Mouse (Mus musculus): ENCODE measurements around the gene Gm42791.

Gm42791 gene

DNA sequence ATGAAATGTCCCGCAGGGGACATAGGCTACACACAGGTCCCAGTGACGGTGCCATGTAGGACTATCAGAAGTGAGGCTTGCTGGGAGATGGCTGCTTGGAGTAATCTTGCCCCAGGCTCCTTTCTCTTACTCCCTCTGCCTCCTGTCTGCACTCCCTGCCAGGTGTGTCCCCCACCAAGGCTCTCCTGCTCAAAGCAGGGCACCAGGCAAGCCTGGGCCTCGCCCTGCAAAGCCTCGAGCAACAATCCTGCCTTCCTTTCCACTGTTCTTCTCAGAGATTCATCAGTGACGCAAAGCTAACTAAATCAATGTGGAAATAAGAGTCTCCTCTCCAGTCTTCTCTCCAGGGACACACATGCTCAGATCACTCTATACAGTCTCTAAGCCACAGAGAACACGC is 78.2 kb downstream of the Gm42791 start:
- no peak for DNase-seq

GRCm38 (mm10) chr5:148912262-148912661 is 82.7 kb downstream of the Gm42791 start:
- no peak for DNase-seq

GRCm38 (mm10) chr5:148910066-148910465 is 84.9 kb downstream of the Gm42791 start:
- no peak for DNase-seq

DNA sequence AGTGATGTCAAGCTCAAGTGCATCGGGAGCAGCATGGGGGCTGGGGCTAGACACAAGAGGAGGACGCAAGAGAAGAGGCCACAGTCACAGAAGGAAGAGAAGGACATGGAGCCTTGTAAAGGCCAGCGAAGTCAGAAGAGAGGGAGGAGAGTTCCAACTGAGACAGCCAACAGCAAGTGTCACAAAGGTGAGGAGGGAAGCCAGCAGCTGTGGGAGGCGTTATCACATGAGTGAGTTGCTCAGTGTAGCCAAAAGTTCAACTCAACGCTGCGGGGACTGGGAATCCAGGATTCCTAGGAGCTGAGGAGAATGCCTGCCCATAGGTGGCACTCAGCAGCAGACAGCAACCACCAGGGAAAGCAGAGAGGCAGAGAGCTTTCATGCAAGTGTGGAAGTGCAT is 85.5 kb downstream of the Gm42791 start:
- DNase-seq, result no peak

DNA sequence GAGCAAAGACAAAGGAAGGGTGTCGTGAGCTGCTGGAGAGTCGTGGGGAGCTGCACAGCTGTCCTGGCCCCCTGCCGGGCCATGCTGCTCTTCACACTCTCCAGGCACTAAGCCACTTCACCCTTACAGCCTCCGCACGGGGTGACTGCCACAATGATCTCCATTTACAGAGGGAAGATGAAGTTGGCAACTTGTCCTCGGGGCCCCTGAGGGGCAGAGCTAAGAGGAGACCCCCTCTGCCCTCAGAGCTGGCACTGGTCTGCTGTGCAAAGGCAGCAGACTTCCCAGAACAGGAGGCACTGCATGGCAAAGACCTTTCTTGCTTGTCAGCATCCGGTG is 85.9 kb downstream of the Gm42791 start:
- no peak for DNase-seq

- no peak for DNase-seq
Measured at GRCm38 (mm10) chr5:148908191-148909056, 86.5 kb downstream of the Gm42791 start.

DNA sequence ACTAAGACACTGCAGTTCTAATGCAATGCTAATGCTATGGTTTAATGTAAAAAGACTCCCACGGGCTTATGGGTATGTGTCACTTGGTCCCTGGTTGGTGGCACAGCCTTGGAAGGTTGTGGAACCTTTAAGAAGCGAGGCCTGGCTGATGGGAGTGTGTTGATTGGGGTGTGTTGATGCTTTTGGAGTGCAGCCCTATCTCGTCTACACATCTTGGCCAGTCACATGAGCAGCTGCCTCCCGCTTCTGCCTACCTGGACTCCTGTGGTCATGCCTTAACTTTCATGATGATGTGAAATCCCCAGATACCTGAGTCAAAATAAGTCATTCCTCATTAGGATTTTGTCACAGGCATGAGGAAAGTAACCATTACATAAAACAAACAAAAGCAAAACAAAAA is 88.6 kb downstream of the Gm42791 start:
- no peak for DNase-seq

DNA sequence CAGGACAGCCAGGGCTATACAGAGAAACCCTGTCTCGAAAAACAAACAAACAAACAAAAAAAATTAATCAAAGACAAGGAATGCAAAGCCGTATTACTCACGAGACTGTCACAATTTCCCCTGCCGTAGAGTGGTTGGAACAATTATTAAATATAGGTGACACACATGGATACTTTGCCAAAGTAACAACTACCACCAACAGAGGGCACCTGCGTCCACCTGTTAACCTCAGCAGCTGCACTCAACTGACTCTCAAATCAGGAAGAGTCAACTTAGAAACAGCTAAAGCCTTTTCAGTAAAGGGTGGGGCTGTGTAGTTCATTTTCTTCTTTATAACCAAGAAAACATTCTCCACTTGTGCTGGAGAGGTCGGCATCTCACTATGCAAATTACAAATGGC is 90.1 kb downstream of the Gm42791 start:
- DNase-seq, result peak; percentile 87

- DNase-seq, result no peak
Measured at GRCm38 (mm10) chr5:148899361-148899760, 95.6 kb downstream of the Gm42791 start.

DNA sequence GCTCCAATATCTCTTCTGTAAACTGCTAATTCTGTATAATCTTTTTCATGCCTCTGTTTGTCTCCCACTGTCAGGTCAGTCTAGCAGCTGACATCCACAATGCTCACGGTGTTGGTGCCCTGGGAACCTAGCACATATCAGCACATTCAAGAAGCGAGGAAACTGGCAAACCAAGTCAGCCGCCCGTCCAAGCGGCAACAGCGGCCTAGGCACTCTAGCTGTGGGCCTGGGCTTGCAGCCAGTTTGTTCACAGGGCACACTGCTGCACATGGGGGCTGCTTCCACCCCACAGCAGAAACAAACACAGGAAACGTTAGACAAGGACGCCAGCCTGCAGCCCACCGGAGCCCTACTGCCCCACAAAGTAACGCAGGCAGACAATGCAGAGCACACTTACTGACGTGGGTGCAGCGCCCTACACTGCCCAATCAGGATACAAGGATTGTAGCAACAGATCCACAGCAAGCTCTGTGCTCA is 97.0 kb downstream of the Gm42791 start:
- DNase-seq, result peak; percentile 14

DNA sequence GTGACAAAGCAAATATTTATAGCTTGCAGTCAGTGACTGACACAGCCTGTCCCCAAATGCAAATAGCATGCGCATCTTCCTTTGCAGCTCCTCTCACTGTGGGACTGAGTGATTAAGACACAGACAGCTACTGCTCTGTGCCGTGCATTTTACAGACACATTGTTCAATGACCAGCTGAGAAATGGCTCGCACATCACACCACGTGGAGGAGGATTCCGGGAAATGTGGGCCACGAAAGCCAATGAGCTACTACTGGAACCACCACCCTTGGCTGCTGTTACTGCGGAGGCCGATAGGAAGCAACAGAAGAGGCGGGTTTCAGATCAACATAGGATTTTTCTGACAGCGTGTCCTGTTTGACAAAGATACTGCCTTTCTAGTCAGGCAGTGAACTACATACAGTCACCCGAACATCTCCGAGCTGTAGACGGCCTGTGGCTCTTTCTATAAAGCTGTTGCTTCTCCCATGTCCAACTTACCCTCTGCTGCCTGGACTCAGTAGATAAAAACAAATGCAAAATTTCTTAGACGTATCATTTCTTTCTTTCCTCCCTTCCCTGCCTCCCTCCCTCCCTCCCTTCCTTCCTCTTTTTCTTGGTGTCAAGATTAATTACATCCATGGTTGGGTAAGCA is 97.8 kb downstream of the Gm42791 start:
- peak; percentile 38 for DNase-seq

DNA sequence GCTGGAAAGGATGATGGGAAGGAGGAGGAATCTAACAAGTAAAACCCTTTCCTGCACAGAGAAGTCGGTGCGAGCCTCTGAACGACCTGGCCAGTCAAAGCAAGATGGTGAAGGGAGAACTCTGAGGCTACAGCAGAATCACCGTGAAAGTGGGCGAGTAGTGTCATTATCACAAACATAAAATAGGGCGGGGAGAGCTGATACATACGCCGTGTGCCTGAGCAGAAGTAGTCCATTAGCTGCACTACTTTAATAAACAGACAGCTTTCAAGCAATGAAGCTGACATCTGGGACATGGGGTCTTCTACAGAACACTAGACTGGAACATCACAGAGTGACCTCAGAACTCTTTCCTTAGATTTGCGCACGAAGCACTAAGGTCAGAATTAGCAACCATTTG is 98.4 kb downstream of the Gm42791 start:
- no peak for DNase-seq

DNA sequence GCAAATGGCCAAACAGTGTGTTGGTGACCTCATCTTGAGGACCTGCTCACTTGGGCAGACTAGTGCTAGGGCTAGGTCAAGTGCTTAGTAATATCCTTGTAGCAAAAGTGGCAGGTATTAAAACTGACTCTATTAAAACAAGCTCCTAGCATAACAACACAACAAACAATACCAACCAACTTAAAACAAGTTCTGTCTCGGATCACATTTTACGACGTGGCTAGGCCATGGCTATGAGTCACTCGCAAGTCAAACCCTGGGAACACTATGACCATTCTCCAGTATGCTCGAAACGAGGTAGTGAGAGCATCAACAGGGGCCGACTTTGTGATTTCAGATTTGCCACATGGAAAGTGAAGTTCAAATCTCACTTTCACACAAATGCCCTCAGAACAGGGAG is 99.1 kb downstream of the Gm42791 start:
- no peak for DNase-seq

DNA sequence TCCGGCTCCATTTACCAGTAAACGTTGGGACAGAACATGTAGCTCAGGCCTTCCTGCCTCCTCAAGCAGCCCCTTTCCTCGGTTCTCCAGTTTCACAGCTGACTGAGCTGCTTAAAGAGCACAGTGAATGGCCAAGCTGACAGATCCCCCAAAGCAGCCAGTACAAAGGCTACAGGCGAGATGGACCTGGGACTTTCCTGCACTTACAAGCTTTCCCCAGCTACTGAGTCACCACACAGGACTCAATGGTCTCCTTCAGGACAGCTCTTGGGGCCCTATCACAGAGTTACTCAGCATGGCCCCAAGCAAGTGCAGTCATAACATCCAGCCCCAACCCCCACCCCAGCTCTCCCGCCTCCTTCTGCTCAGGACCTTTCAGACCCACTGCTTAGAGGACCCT is 99.9 kb downstream of the Gm42791 start:
- DNase-seq, result no peak

DNA sequence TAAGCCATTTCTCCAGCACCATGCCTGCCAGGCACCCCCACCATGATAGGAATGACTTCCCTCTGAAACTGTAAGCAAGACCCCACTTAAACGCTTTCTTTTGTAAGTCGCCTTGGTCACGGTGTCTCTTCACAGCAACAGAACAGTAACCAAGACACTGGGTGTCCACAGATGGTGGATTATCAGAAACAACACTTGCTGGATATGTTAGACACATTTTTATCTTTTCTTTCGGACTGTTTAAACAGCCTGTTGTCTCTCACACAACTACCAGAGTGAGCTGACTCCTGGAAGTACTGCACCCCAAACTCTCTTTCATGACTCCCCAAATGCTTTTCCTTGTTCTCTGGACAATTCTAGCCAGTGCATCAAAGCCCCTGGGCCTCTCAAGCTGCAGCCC is 104.7 kb downstream of the Gm42791 start:
- DNase-seq, result no peak

DNA sequence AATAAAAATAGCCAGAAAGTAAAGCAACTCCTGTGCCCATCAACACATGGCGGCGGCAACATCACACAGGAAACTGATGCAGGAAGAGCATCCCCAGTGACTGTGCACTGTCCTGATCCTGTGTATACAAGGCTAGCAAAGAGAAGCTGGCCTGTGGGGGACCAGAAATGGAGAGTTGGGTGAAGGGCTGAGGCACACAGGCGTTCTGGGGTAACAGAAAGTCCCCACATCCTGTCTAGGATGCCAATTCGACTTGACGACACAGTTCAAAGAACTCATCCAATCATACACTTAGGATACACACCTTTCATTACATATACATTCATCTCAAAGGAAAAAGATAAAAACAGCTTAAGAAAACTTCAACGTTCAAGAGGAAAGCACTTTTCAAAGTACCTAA is 106.9 kb downstream of the Gm42791 start:
- no peak for DNase-seq

GRCm38 (mm10) chr5:148885821-148886609 is 108.9 kb downstream of the Gm42791 start:
- peak; percentile 68 for DNase-seq

DNA sequence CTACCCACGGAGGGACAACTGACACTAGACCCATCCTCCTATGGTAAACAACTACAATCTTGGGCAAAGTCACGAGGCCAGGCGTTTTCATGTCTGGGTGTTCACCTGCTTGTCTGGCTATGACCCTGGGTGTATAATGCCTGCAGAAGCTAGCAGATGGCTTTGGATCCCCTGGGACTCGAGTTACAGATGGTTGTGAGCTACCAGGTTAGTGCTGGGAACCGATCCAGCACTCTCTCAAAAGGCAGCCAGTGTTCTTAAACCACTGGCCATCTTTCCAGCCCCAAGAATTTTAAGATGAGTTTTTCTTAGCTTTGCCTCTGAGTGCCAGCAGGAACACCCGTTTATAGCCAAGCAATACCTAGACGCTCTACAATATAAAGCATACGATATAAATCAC is 111.3 kb downstream of the Gm42791 start:
- DNase-seq, result no peak

GRCm38 (mm10) chr5:148879218-148879617 is 115.7 kb downstream of the Gm42791 start:
- peak; percentile 25 for DNase-seq

DNA sequence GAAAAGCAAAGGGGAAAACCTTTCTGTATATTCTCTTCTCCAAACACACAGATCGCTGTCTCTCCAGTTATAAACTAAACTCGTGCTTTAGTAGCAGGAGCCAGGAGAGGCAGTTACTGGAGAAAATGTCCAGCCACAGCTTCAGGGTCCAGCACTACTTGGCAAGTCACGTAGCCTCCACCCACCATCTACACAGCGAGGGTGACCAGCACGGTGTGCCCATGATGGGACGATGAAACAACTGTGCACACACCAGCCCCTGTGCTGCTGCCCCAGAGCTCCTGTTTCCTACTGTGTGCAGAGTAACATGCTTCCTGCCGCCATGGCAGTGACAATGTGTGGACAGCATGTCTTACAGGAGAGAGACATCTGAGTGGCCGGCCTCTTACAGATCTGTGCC is 121.8 kb downstream of the Gm42791 start:
- no peak for DNase-seq

- no peak for DNase-seq
Measured at GRCm38 (mm10) chr5:148869583-148869982, 125.4 kb downstream of the Gm42791 start.

GRCm38 (mm10) chr5:148867766-148868165 is 127.2 kb downstream of the Gm42791 start:
- DNase-seq, result peak; percentile 13

GRCm38 (mm10) chr5:148867171-148867570 is 127.8 kb downstream of the Gm42791 start:
- no peak for DNase-seq

DNA sequence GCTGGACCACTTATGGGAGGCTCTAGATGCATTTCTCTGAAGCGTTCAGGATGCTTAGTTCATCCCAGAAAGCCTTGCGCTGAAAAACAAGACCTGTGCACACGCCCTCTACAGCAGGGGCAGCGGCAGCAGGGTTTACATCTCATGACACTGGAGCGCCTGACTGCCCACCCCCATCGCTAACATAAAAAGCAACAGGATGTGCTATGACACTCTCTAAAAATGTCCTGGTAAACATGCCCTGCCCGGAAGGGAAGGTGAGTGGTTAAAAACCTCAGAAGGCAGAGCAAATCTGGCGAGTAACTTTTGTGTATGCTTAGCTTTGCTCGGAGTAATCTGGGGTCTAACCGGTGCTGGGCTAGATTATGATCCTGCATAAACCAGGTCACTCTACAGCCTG is 128.4 kb downstream of the Gm42791 start:
- peak; percentile 46 for DNase-seq
